Mouse (Mus musculus): ENCODE results near the gene Hpse2. TPM values are rescaled to one million over a fixed set of nuclear protein-coding genes. Genes with fewer than 3 reads are reported as not detected.

Hpse2 gene
- polyA plus RNA-seq, 1 experiment = 0.77 TPM

- Histone ChIP-seq H3K4me1 (ENCODE audit: control insufficient read depth, insufficient read depth, low read length) (no peaks in the 10 kb centered on the region), H3K4me3 (replicated peaks; ENCODE audit: extremely low read depth, low read depth, low read length) (no peak overlapping the region)
- peak; percentile 4 for DNase-seq
- 35% methylated on average over 3 of the region's 3 CpGs for WGBS
- no peak for TF ChIP-seq CTCF (IDR thresholded peaks at IDR 0.05; ENCODE audit: insufficient read depth, low read length)
- no peak for TF ChIP-seq POLR2A (IDR thresholded peaks at IDR 0.05; ENCODE audit: borderline replicate concordance, extremely low read depth, low read depth, low read length)
Measured at GRCm38 (mm10) chr19:43193562-43193961, 194.6 kb downstream of the Hpse2 start.

DNA sequence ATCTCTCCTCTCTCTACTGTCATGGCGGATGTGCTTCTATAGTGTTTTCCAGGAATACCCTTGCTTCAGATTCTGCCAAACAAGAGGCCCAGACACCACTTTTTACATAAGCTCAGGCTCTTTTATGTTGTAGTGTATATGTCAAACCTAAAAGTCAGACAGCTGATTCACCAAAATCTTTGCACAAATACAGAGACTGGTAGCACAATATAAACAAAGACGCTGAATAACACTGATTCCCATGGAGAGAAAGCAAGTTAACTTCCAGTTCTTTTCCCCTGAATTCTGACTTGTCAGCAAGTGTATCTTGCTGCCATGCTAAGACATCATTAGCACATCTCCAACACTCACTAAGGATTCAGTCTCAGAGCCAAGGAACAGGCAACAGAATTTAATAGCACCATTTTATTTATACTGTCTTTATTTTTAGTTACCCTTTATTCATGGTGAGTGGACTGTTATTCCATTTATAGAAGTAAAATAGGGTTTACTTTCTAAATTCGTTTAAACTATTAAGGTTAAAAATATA, 212.7 kb downstream of the Hpse2 start:
- 67% methylated on average over 3 of the region's 3 CpGs for WGBS
- DNase-seq = no peak
- TF ChIP-seq CTCF (IDR thresholded peaks at IDR 0.05; ENCODE audit: insufficient read depth, low read length) (no peak), POLR2A (IDR thresholded peaks at IDR 0.05; ENCODE audit: borderline replicate concordance, extremely low read depth, low read depth, low read length) (no peak)

GRCm38 (mm10) chr19:43174812-43175211, 213.3 kb downstream of the Hpse2 start:
- no peak for DNase-seq
- WGBS = 32% methylated on average over 2 of the region's 2 CpGs
- no peaks in the 10 kb centered on the region for H3K4me1 ChIP-seq (ENCODE audit: control insufficient read depth, insufficient read depth, low read length)
- no peak overlapping the region for H3K4me3 ChIP-seq (replicated peaks; ENCODE audit: extremely low read depth, low read depth, low read length)
- TF ChIP-seq CTCF (IDR thresholded peaks at IDR 0.05; ENCODE audit: insufficient read depth, low read length) (no peak), POLR2A (IDR thresholded peaks at IDR 0.05; ENCODE audit: borderline replicate concordance, extremely low read depth, low read depth, low read length) (no peak)

More for the DNA sequence above, 212.7 kb downstream of the Hpse2 start:
- no peaks in the 10 kb centered on the region for H3K4me1 ChIP-seq (ENCODE audit: control insufficient read depth, insufficient read depth, low read length)
- no peak overlapping the region for H3K4me3 ChIP-seq (replicated peaks; ENCODE audit: extremely low read depth, low read depth, low read length)

- no peak for DNase-seq
- TF ChIP-seq CTCF (IDR thresholded peaks at IDR 0.05; ENCODE audit: insufficient read depth, low read length) = no peak
Measured at GRCm38 (mm10) chr19:43156085-43156484, 232.1 kb downstream of the Hpse2 start.

GRCm38 (mm10) chr19:43155582-43155981, 232.6 kb downstream of the Hpse2 start:
- DNase-seq = no peak
- TF ChIP-seq CTCF (IDR thresholded peaks at IDR 0.05; ENCODE audit: insufficient read depth, low read length) = no peak
- TF ChIP-seq POLR2A (IDR thresholded peaks at IDR 0.05; ENCODE audit: borderline replicate concordance, extremely low read depth, low read depth, low read length) = no peak
- Histone ChIP-seq H3K4me1 (ENCODE audit: control insufficient read depth, insufficient read depth, low read length) (no peaks in the 10 kb centered on the region), H3K4me3 (replicated peaks; ENCODE audit: extremely low read depth, low read depth, low read length) (no peak overlapping the region)
- 72% methylated on average over 5 of the region's 5 CpGs for WGBS

More at GRCm38 (mm10) chr19:43156085-43156484, 232.1 kb downstream of the Hpse2 start:
- H3K4me3 ChIP-seq (replicated peaks; ENCODE audit: extremely low read depth, low read depth, low read length) = no peak overlapping the region
- WGBS = 59% methylated on average over 8 of the region's 8 CpGs
- H3K4me1 ChIP-seq (ENCODE audit: control insufficient read depth, insufficient read depth, low read length) = no peaks in the 10 kb centered on the region

GRCm38 (mm10) chr19:43147901-43148300, 240.3 kb downstream of the Hpse2 start:
- DNase-seq = no peak
- no peak for TF ChIP-seq CTCF (IDR thresholded peaks at IDR 0.05; ENCODE audit: insufficient read depth, low read length)
- TF ChIP-seq POLR2A (IDR thresholded peaks at IDR 0.05; ENCODE audit: borderline replicate concordance, extremely low read depth, low read depth, low read length) = no peak
- no peak overlapping the region for H3K4me3 ChIP-seq (replicated peaks; ENCODE audit: extremely low read depth, low read depth, low read length)
- H3K4me1 ChIP-seq (ENCODE audit: control insufficient read depth, insufficient read depth, low read length) = no peaks in the 10 kb centered on the region
- 83% methylated on average over 6 of the region's 6 CpGs for WGBS

GRCm38 (mm10) chr19:43146820-43147219, 241.3 kb downstream of the Hpse2 start:
- 59% methylated on average over 7 of the region's 7 CpGs for WGBS

DNA sequence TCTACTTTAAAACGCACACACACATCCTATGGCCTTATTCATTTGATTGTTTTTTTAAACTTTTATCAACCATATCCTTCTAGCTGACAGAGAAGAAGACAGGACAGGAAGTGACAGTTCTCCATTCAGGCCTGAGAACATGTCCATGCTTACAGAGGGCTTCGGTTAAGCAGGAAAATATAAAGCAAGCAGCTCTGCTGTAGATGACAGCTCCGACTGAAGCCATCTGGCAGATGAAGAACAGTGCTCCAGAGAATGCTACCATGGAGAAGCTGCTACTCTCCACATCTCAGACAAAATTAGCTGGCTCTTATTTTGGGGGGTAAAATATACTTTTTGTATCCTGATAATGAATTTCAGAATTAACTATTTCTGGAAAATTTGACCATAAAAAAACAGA, 246.5 kb downstream of the Hpse2 start:
- DNase-seq = no peak
- no peak overlapping the region for H3K4me3 ChIP-seq (replicated peaks; ENCODE audit: extremely low read depth, low read depth, low read length)
- 39% methylated on average over 3 of the region's 3 CpGs for WGBS
- TF ChIP-seq POLR2A (IDR thresholded peaks at IDR 0.05; ENCODE audit: borderline replicate concordance, extremely low read depth, low read depth, low read length) (no peak), CTCF (IDR thresholded peaks at IDR 0.05; ENCODE audit: insufficient read depth, low read length) (no peak)
- H3K4me1 ChIP-seq (ENCODE audit: control insufficient read depth, insufficient read depth, low read length) = no peaks in the 10 kb centered on the region

More at GRCm38 (mm10) chr19:43146820-43147219, 241.3 kb downstream of the Hpse2 start:
- no peak for TF ChIP-seq POLR2A (IDR thresholded peaks at IDR 0.05; ENCODE audit: borderline replicate concordance, extremely low read depth, low read depth, low read length)
- TF ChIP-seq CTCF (IDR thresholded peaks at IDR 0.05; ENCODE audit: insufficient read depth, low read length) = no peak
- H3K4me1 ChIP-seq (ENCODE audit: control insufficient read depth, insufficient read depth, low read length) = no peaks in the 10 kb centered on the region
- no peak for DNase-seq
- H3K4me3 ChIP-seq (replicated peaks; ENCODE audit: extremely low read depth, low read depth, low read length) = no peak overlapping the region

DNA sequence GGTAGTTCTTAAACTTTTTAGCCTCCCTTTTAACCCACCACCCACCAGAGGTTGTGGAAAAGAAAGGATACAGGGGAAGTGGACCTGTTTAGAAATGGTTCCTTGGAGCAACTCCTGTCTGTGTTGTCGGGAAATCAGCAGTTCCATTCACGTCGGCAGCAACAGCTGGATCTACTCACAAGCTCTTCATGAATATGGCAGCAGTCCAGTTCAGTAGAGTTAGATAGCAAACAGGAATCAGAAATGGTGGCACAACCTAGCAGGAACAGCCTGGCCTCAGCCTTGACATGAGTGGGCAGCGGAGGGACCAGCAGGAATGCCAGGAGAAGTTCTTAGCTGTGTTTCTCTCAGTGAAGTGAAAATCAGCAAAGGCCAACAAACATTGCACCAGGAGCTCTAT, 278.4 kb downstream of the Hpse2 start:
- no peak for TF ChIP-seq POLR2A (IDR thresholded peaks at IDR 0.05; ENCODE audit: borderline replicate concordance, extremely low read depth, low read depth, low read length)
- TF ChIP-seq CTCF (IDR thresholded peaks at IDR 0.05; ENCODE audit: insufficient read depth, low read length) = no peak
- no peak for DNase-seq
- WGBS = 68% methylated on average over 4 of the region's 4 CpGs

GRCm38 (mm10) chr19:43096915-43097314, 291.2 kb downstream of the Hpse2 start:
- no peak for DNase-seq
- no peak overlapping the region for H3K4me3 ChIP-seq (replicated peaks; ENCODE audit: extremely low read depth, low read depth, low read length)
- WGBS = 89% methylated on average over 2 of the region's 2 CpGs
- TF ChIP-seq CTCF (IDR thresholded peaks at IDR 0.05; ENCODE audit: insufficient read depth, low read length) (no peak), POLR2A (IDR thresholded peaks at IDR 0.05; ENCODE audit: borderline replicate concordance, extremely low read depth, low read depth, low read length) (no peak)
- no peaks in the 10 kb centered on the region for H3K4me1 ChIP-seq (ENCODE audit: control insufficient read depth, insufficient read depth, low read length)

More for the DNA sequence above, 278.4 kb downstream of the Hpse2 start:
- H3K4me3 ChIP-seq (replicated peaks; ENCODE audit: extremely low read depth, low read depth, low read length) = no peak overlapping the region
- no peaks in the 10 kb centered on the region for H3K4me1 ChIP-seq (ENCODE audit: control insufficient read depth, insufficient read depth, low read length)
